Mouse (Mus musculus) hematopoietic stem cell, adult 5-6 weeks (primary cell): ENCODE measurements at regions not wholly inside any gene's neighbourhood (a gene's known extent, or its start where the extent isn't known, plus 50 kb on each side); places are given as distances from the start of the nearest gene placed in this dataset.

ENCODE experiments used
- ATAC-seq, 2 experiments: fragments of 125-278 bp in 1 of 2; replicated peaks in 1 of 2; 2 replicates each; pipeline ENCODE4 v1.8.0; 2016 to 2017; ENCODE audit warnings: inconsistent platforms in 2 of 2, mild to moderate bottlenecking in 2 of 2, moderate number of reproducible peaks in 2 of 2, low read depth in 1 of 2, moderate TSS enrichment in 1 of 2; ENCODE audit not compliant: low FRiP score in 2 of 2, poor library complexity in 2 of 2, severe bottlenecking in 2 of 2, insufficient read depth in 1 of 2, low TSS enrichment in 1 of 2

DNA sequence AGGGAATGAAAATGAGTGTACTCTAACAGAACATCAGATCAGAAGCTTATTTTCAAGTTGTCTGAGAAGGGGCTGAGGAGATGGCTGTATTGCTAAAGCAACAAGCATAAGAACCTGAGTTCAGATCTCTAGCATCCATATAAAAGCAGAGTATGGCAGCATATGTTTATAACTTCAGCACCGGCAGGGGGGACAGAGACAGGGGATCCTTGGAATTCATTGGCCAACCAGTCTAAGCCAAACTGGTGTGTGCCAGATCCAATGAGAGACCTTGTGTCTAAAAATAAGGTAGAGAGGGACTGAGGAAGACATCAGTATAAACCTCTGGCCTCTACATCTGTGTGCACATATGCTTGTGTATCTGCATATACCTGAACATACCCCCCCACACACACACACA is 61.0 kb upstream of the Gnao1 start:
- no peak for ATAC-seq

DNA sequence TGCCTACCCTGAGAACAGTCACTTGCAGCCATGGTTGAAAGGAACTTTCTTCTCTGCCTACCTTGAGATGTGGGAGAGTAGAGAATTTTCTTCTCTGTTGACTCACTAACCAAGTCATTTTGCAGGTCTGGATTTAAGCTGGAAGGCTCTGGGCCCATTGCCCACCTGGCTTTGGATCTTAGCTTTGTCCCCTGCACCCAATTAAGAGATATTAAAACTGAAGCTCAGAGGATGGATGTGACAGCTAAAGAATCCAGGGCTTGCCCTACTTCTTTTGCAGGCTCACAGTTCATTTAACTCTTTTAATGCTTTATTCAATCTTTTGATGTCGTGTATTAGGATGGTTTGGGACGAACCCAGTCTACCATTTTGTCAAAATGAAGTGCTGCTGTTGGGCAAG is 58.8 kb upstream of the Gnao1 start:
- ATAC-seq, result no peak

DNA sequence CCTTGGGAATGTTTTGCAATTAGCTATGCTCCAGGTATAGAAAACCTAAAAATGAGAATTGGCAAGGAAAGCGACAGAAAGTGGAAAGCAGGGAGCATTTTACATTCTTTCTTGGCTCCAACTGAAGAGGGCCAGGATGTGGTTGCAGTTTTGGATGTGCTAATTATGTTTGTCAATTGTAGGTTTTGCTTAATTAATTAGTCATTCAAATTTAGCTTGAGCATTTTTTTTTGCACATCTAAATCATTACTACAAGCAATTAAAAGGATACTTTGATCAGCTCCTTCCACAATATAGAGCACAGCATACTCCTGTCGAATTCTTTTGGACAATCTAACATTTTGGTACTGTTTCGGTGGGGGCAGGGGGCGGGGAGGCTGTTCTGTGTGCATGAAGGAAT is 53.8 kb upstream of the Gnao1 start:
- no peak for ATAC-seq
